Mouse (Mus musculus): Measurements from ENCODE around the gene Mad2l2.

Mad2l2 gene

DNA sequence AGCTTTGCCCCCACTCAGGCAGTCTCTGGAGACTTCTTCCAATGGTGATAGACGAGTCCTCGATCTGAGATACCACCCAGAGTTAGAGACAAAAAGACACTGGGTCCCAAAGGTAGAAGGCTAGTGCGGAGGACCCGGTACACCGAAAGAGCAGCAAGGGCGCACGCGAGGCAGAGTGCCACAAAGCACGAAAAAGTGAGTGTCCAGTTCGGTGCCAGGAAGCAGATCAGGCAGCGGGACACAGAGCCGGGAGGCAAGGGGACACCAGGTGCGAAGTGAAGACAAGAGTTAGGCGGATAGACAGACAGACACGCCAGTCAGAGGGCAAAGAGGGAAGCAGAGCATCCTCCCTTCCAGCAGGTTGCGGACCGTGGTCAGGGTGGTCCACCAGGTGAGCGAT, at the start of gene Mad2l2:
TSS of gene Mad2l2 (plus strand) at position 252 of the 400 bp plus-strand sequence.
- DNase-seq = no peak

DNA sequence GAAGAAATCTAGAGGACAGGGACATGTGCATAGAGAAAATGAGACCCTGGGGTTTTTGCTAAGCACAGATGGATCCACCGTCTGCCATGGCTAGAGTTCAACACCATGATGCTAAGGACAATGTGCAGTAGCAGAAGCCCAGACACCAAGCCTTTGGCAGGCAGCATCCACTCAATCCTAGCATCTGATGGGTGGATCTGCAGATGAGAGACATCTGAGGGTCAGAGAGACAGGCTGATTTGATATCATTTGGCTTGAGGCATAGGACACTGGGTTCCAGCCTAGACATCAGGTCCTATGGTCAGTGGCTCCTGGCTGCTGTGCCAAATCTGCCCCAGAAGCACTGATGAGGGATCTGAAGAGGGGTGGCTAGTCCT, 49.6 kb upstream of the Mad2l2 start:
- DNase-seq = peak; percentile 53 to 56

DNA sequence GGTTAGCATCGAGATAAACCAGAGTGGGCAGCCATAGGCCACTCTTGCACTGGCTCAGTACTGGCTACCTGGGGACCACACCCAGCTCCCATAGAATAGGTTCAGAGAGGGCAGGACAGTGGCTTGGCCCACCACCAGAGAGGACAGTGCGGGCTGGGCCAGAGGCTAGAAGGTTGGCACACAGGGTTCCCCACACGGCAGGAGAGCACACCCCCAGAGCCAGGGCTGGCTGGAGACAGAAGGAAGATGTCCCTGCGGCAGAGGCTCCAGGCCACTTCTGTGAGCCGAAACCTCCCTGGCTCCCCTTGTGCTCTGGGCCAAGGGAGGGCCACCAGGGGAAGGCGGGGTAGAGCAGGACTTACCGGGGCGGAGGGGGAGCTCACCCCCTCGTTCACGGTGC, 49.0 kb upstream of the Mad2l2 start:
- no peak for DNase-seq

GRCm38 (mm10) chr4:148082257-148083044, 47.7 kb upstream of the Mad2l2 start:
- DNase-seq = peak; percentile 54 to 60

GRCm38 (mm10) chr4:148083176-148083899, 46.8 kb upstream of the Mad2l2 start:
- no peak for DNase-seq

- DNase-seq = no peak
Measured at GRCm38 (mm10) chr4:148084261-148084714, 45.9 kb upstream of the Mad2l2 start.

GRCm38 (mm10) chr4:148085131-148085906, 44.9 kb upstream of the Mad2l2 start:
- DNase-seq = no peak

- no peak for DNase-seq
Measured at GRCm38 (mm10) chr4:148085907-148086305, 44.3 kb upstream of the Mad2l2 start.

GRCm38 (mm10) chr4:148087091-148087906, 42.9 kb upstream of the Mad2l2 start:
- DNase-seq = no peak

DNA sequence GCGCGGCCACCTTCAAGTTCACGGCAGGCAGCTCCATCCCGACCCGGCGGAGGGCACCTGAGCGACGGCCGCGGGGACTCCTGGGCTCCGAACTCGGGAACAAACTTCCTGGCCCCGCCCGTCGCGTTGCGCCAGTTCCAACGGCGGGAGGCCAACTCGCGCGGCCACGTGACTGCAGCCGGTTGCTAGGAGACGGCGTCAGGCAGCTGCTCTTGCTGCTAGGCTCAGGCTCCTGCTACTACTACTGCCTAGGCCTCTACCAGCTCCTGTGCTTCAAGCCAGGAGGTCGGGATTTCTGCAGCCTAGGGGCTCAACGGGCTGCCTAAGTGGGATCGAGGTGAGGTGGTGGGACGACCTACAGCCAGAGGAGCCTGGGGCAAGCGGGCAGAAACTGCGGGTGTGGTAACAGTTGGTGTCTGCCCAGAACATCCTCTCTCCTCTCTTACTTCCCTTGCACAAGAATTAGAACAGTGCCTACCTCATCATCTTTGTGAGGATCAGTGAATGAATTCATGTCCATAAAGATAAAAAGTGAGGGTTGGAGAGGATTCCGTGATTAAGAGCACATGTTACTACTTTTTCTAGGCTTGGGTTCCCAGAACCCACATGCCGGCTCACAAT, 42.2 kb upstream of the Mad2l2 start, which contains the start of gene Agtrap:
TSS of gene Agtrap (minus strand) at position 125 of the 621 bp plus-strand sequence.
- peak; percentile 95 to 96 for DNase-seq

DNA sequence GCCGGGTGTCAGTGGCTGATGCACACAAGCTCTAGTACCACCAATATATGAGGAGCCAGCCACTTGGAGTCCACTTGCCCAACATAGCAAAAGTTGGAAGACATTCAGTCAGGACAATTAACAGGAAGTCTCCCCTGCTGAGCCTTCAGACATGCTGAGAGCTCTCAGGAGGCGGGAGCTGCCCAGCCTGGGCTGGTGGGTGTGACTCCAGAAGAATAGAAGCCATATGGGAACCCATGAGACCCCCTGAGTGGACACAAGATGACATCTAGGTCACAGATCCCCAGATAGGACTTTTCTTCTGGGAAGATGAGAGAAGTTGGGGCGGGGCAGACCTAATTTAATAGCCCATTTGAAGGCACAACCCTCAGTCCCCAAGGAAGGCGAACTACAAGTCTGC, 41.0 kb upstream of the Mad2l2 start:
- DNase-seq = no peak

DNA sequence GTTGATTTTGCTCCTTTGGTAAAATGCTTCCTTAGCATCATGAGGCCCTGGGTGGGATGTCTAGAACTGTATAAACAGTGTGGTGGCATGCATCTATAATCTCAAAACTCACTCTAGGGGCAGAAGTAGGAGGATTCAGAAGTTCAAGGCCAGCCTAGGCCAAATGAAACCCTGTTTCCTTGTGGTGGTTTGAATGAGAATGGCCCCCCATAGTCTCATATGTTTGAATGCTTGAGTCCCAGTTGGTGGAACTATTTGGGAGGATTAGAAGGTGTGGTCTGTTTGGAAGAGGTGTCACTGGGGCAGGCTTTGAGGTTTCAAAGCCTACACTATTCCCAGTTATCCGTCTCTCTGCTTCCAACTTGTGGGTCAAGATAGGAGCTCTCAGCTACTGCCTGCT, 39.0 kb upstream of the Mad2l2 start:
- DNase-seq = no peak

- no peak for DNase-seq
Measured at GRCm38 (mm10) chr4:148092551-148093271, 37.5 kb upstream of the Mad2l2 start.

GRCm38 (mm10) chr4:148094161-148094560, 36.0 kb upstream of the Mad2l2 start:
- no peak for DNase-seq

- DNase-seq = no peak
Measured at GRCm38 (mm10) chr4:148095081-148095480, 35.1 kb upstream of the Mad2l2 start.

DNA sequence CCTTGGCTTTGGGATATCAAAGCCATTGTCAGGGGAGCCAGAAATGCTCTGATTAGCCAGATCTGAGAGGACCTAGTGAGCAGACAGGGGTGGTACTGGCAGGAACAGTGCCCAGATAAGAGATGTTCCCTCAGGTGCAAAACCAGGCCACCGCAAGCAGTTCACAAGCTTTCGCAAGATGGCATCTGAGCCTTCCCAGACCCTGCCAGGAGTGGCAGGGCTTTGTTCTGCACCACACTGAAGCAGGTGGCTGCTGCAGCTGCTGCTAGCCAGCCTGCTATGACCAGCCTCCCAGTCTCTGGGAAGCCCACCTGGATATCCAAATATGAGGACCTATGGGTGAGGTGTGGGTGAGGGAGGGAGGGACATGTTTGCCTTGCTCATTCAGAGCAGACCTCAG, 32.2 kb upstream of the Mad2l2 start:
- DNase-seq = no peak

DNA sequence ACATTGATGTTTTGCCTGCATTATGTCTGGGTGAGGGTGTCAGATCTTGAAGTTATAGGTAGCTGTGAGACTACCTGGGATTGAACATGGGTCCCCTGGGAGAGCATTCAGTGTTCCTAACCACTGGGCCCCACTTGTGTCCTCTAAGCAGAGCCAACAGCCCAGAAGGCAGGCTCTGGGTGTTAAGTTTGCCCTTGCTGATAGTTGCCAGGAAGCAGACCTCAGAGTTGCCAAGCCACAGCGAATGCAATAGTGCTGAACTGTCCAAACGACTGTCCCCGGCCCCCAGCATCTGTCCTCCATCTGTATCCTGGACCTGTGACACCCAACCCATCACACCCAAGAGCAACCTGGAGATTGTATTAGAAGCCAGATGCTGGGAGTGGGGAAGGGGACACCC, 31.5 kb upstream of the Mad2l2 start:
- DNase-seq = no peak

DNA sequence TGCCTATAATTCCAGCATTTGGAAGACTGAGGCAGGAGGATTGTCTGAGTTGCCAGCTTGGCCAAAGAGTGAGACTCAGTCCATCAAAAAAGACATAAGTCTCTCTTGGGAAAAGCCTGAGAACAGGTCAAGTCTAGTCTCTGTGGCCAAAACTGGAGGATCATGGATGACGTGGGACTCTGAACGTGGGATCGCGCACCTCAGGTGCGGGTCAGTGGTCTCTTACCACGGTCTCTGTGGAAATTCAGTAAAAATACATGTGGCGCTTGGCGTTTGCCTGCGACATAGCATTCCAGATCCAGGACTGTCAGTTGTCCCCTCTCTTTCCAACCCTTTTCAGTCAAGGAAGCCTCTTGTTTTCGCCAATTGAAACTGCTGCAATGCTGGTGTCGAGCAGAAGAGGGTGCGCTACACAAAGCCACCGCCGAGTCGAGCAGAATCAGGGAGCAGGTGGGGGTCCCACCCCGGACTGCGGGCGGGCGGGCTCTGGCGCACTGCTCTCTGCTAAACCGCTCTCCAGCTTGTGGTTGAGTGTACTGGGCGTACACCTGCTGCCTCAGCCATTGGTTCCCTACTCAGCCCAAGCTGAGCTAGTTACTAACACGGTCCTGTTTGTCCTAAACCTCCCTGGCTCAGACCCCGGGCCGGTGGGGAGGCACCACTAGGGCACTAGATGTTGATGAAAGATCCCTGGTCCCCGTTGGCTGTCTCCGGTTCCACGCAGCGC, 28.2 kb upstream of the Mad2l2 start:
- peak; percentile 64 to 70 for DNase-seq

GRCm38 (mm10) chr4:148104146-148104545, 26.0 kb upstream of the Mad2l2 start:
- no peak for DNase-seq

- no peak for DNase-seq
Measured at GRCm38 (mm10) chr4:148107621-148108291, 22.4 kb upstream of the Mad2l2 start.

Measured in cerebellum, adult 18-20 months (tissue).